Mouse (Mus musculus) MEL (cell line): Measurements from ENCODE around the gene Hhipl2. TPM values are rescaled to one million over a fixed set of nuclear protein-coding genes. Genes with fewer than 3 reads are reported as not detected.
A peak's percentile ranks its signal among the peaks of the same experiment; 100 is the strongest.
"Not testable (repeated sequence)": the region's sequence is repeated elsewhere in the genome, so short reads cannot be mapped to it uniquely, and the experiment has no call there.

Experiments
- DNase-seq: peaks from one replicate; pipeline ENCODE4 v3.0.0; 2011; ENCODE audit warnings: low read depth, low spot score
- H3K27ac ChIP-seq: 2 replicates; pipeline ENCODE4 v1.5.1; 2012; ENCODE audit warnings: low read depth, mild to moderate bottlenecking, control low read depth, low read length, moderate library complexity; ENCODE audit not compliant: control insufficient read depth
- H3K27me3 ChIP-seq, 2 experiments: fragments of 150-350 bp in 1 of 2; sonication (generic) in 1 of 2; 2 replicates each; pipeline ENCODE4 v1.6.1; 2012; ENCODE audit warnings: low read length in 2 of 2, mild to moderate bottlenecking in 2 of 2, improper control_type of control experiment in 1 of 2, moderate library complexity in 1 of 2; ENCODE audit not compliant: insufficient read depth in 2 of 2, control insufficient read depth in 1 of 2
- H3K36me3 ChIP-seq, 2 experiments: 2 replicates each; pipeline ENCODE4 v1.6.1; 2012 to 2014; ENCODE audit warnings: low read length in 2 of 2, improper control_type of control experiment in 1 of 2, inconsistent platforms in 1 of 2, mild to moderate bottlenecking in 1 of 2; ENCODE audit not compliant: insufficient read depth in 2 of 2, control insufficient read depth in 1 of 2
- H3K4me1 ChIP-seq, 2 experiments: fragments of 150-350 bp in 1 of 2; sonication (generic) in 1 of 2; 2 replicates each; pipeline ENCODE4 v1.6.1; 2012; ENCODE audit warnings: low read length in 2 of 2, improper control_type of control experiment in 1 of 2, mild to moderate bottlenecking in 1 of 2; ENCODE audit not compliant: insufficient read depth in 2 of 2, control insufficient read depth in 1 of 2
- H3K4me3 ChIP-seq, 2 experiments: fragments of 150-350 bp in 1 of 2; sonication (generic) in 1 of 2; 2 replicates each; pipeline ENCODE4 v1.5.1; 2012; ENCODE audit warnings: low read depth in 2 of 2, low read length in 2 of 2, mild to moderate bottlenecking in 2 of 2, moderate library complexity in 2 of 2, control low read depth in 1 of 2, improper control_type of control experiment in 1 of 2; ENCODE audit not compliant: control insufficient read depth in 1 of 2, insufficient read depth in 1 of 2
- H3K79me2 ChIP-seq: 2 replicates; pipeline ENCODE4 v1.6.1; 2012; ENCODE audit warnings: mild to moderate bottlenecking, low read length, moderate library complexity; ENCODE audit not compliant: control insufficient read depth, poor library complexity, insufficient read depth
- H3K9ac ChIP-seq: 2 replicates; pipeline ENCODE4 v1.6.1; 2012; ENCODE audit warnings: low read depth, mild to moderate bottlenecking, control low read depth, low read length, moderate library complexity; ENCODE audit not compliant: control insufficient read depth, poor library complexity, severe bottlenecking
- H3K9me3 ChIP-seq: fragments of 150-350 bp; sonication (generic); replicated peaks from 2 replicates; pipeline ENCODE4 v1.6.1; 2012; ENCODE audit warnings: mild to moderate bottlenecking, low read length, improper control_type of control experiment, moderate library complexity; ENCODE audit not compliant: insufficient read depth
- BHLHE40 ChIP-seq: IDR thresholded peaks from 2 replicates; pipeline ENCODE4 v1.6.1; 2012; ENCODE audit warnings: low read depth, mild to moderate bottlenecking, inconsistent platforms, low read length, improper control_type of control experiment, borderline replicate concordance
- CHD2 ChIP-seq: IDR thresholded peaks from 2 replicates; pipeline ENCODE4 v1.6.1; 2011; ENCODE audit warnings: low read length, improper control_type of control experiment
- CTCF ChIP-seq, 3 experiments: IDR thresholded peaks in 2 of 3; conservative IDR thresholded peaks in 1 of 3; 2 replicates each; pipeline ENCODE4 v1.5.1; 2011 to 2012; ENCODE audit warnings: low read length in 3 of 3, low read depth in 2 of 3, mild to moderate bottlenecking in 2 of 3, improper control_type of control experiment in 1 of 3, inconsistent platforms in 1 of 3, mixed read lengths in 1 of 3, moderate library complexity in 1 of 3; ENCODE audit not compliant: control insufficient read depth in 1 of 3, insufficient read depth in 1 of 3, poor library complexity in 1 of 3, severe bottlenecking in 1 of 3
- EP300 ChIP-seq, 2 experiments: IDR thresholded peaks; 2 replicates each; pipeline ENCODE4 v1.6.1; 2011; ENCODE audit warnings: improper control_type of control experiment in 2 of 2, low read length in 2 of 2, low read depth in 1 of 2, mild to moderate bottlenecking in 1 of 2
- ETS1 ChIP-seq: IDR thresholded peaks from 2 replicates; pipeline ENCODE4 v1.6.1; 2012; ENCODE audit warnings: low read depth, mild to moderate bottlenecking, inconsistent platforms, low read length, improper control_type of control experiment, moderate library complexity
- MYB ChIP-seq: IDR thresholded peaks from 2 replicates; pipeline ENCODE4 v1.6.1; 2011; ENCODE audit warnings: mild to moderate bottlenecking, low read depth, low read length, improper control_type of control experiment
- RCOR1 ChIP-seq: IDR thresholded peaks from 2 replicates; pipeline ENCODE4 v1.6.1; 2012; ENCODE audit warnings: low read depth, mild to moderate bottlenecking, inconsistent platforms, low read length, improper control_type of control experiment
- SIN3A ChIP-seq: IDR thresholded peaks from 2 replicates; pipeline ENCODE4 v1.6.1; 2012; ENCODE audit warnings: low read length, improper control_type of control experiment, inconsistent platforms
- TAL1 ChIP-seq: IDR thresholded peaks from 2 replicates; pipeline ENCODE4 v1.6.1; 2012; ENCODE audit warnings: mild to moderate bottlenecking, inconsistent platforms, low read length, moderate library complexity, mixed read lengths
- TCF12 ChIP-seq: IDR thresholded peaks from 2 replicates; pipeline ENCODE4 v1.6.1; 2014; ENCODE audit warnings: low read depth, mild to moderate bottlenecking, inconsistent platforms, low read length, improper control_type of control experiment, moderate library complexity
- ZKSCAN1 ChIP-seq: IDR thresholded peaks from 2 replicates; pipeline ENCODE4 v1.6.1; 2012; ENCODE audit warnings: low read depth, mild to moderate bottlenecking, inconsistent platforms, low read length, improper control_type of control experiment, moderate library complexity
- ZMIZ1 ChIP-seq: IDR thresholded peaks from 2 replicates; pipeline ENCODE4 v1.6.1; 2012; ENCODE audit warnings: low read depth, mild to moderate bottlenecking, inconsistent platforms, low read length, improper control_type of control experiment, moderate library complexity
- ZNF384 ChIP-seq: IDR thresholded peaks from 2 replicates; pipeline ENCODE4 v1.6.1; 2012; ENCODE audit warnings: low read depth, mild to moderate bottlenecking, inconsistent platforms, low read length, improper control_type of control experiment
- polyA plus RNA-seq, 2 experiments: library from polyadenylated mRNA; stranded (reverse) in 1 of 2; unstranded in 1 of 2; fragments of >175 nt in 1 of 2; fragments of >200 nt in 1 of 2; gene quantifications; 2 replicates each; pipeline versions ENCODE4 v1.2.1 to v1.2.4; 2012; ENCODE audit warnings: low replicate concordance in 2 of 2, low read depth in 1 of 2; ENCODE audit not compliant: insufficient read length in 2 of 2, insufficient read depth in 1 of 2, missing spikeins in 1 of 2
- total RNA-seq: library from RNA; depleted of rRNA; stranded (reverse); fragments of 300-350 nt; gene quantifications from 2 replicates; pipeline ENCODE4 v1.2.3, GENCODE M21; 2012

Hhipl2 gene
- total and polyA plus RNA-seq, 3 experiments: 0.08 to 0.63 TPM; not detected in 1

GRCm38 (mm10) chr1:183374728-183375127 is 43.3 kb upstream of the Hhipl2 start:
- Histone ChIP-seq H3K27me3 (peaks cover 0 to 4% of the 10 kb centered on the region in 2 experiments; a peak in 3 of 4 replicates), H3K4me1 (peaks cover 0 to 13% of the 10 kb centered on the region in 2 experiments; a peak in 2 of 4 replicates), H3K4me3 (no peak overlapping the region), H3K79me2 (no peaks in the 10 kb centered on the region), H3K36me3 (no peaks in the 10 kb centered on the region; a peak in 1 of 4 replicates), H3K9me3 (no peaks in the 10 kb centered on the region), H3K9ac (no peak overlapping the region), H3K27ac (no peak overlapping the region)
- DNase-seq: no peak
- no peak for TF ChIP-seq RCOR1
- no peak for TF ChIP-seq EP300 (IDR thresholded peaks at IDR 0.05; ENCODE audit: low read depth in 1 of 2, low read length in 2 of 2)
- TF ChIP-seq ETS1: no peak
- no peak for TF ChIP-seq CHD2
- TF ChIP-seq CTCF (IDR thresholded peaks at IDR 0.05 in 2 of 3, conservative IDR thresholded peaks at IDR 0.05 in 1 of 3; ENCODE audit: control insufficient read depth in 1 of 3, insufficient read depth in 1 of 3, low read depth in 2 of 3, low read length in 3 of 3, poor library complexity in 1 of 3, severe bottlenecking in 1 of 3): peak in 2 of 3 experiments; percentile 12 to 28; a peak in 3 of 6 replicates

GRCm38 (mm10) chr1:183377045-183377444 is 41.0 kb upstream of the Hhipl2 start:
- H3K4me3 ChIP-seq: no peak overlapping the region
- no peak overlapping the region for H3K9ac ChIP-seq
- TF ChIP-seq CTCF (IDR thresholded peaks at IDR 0.05 in 2 of 3, conservative IDR thresholded peaks at IDR 0.05 in 1 of 3; ENCODE audit: control insufficient read depth in 1 of 3, insufficient read depth in 1 of 3, low read depth in 2 of 3, low read length in 3 of 3, poor library complexity in 1 of 3, severe bottlenecking in 1 of 3) (no peak), ZKSCAN1 (peak; percentile 81)
- H3K79me2 ChIP-seq: no peaks in the 10 kb centered on the region
- H3K9me3 ChIP-seq: no peaks in the 10 kb centered on the region
- H3K36me3 ChIP-seq: no peaks in the 10 kb centered on the region; a peak in 1 of 4 replicates
- no peak overlapping the region for H3K27ac ChIP-seq
- 0 out of 4 replicates have a peak, but pooled peaks cover 0 to 9% of the 10 kb centered on the region in 2 experiments for H3K4me1 ChIP-seq
- H3K27me3 ChIP-seq: peaks cover 0 to 11% of the 10 kb centered on the region in 2 experiments; a peak in 3 of 4 replicates
- no peak for DNase-seq

GRCm38 (mm10) chr1:183378321-183378941 is 39.6 kb upstream of the Hhipl2 start:
- DNase-seq: peak; percentile 37
- Histone ChIP-seq H3K36me3 (no peaks in the 10 kb centered on the region; a peak in 1 of 4 replicates), H3K4me3 (no peak overlapping the region), H3K79me2 (no peaks in the 10 kb centered on the region), H3K27me3 (peaks cover 2 to 15% of the 10 kb centered on the region in 2 experiments), H3K9me3 (no peaks in the 10 kb centered on the region), H3K27ac (no peak overlapping the region), H3K9ac (no peak overlapping the region), H3K4me1 (0 out of 4 replicates have a peak, but pooled peaks cover 0 to 9% of the 10 kb centered on the region in 2 experiments)
- TF ChIP-seq RCOR1 (no peak), ZNF384 (no peak), BHLHE40 (no peak), SIN3A (no peak), TCF12 (no peak), ZMIZ1 (no peak), MYB (no peak), TAL1 (no peak)

- H3K27ac ChIP-seq, H3K9me3 ChIP-seq, H3K36me3 ChIP-seq, DNase-seq, H3K4me1 ChIP-seq, H3K4me3 ChIP-seq, H3K9ac ChIP-seq, H3K79me2 ChIP-seq: not testable (repeated sequence)
- H3K27me3 ChIP-seq: peaks cover 2 to 13% of the 10 kb centered on the region in 2 experiments
Observed at GRCm38 (mm10) chr1:183379376-183379775, 38.6 kb upstream of the Hhipl2 start.
